Mouse (Mus musculus): ENCODE results near the gene Lsm10. TPM values are rescaled to one million over a fixed set of nuclear protein-coding genes. Genes with fewer than 3 reads are reported as not detected.

Gene Lsm10
- total and polyA plus RNA-seq, 3 experiments: 12.6 to 39.3 (median 37.9) TPM

DNA sequence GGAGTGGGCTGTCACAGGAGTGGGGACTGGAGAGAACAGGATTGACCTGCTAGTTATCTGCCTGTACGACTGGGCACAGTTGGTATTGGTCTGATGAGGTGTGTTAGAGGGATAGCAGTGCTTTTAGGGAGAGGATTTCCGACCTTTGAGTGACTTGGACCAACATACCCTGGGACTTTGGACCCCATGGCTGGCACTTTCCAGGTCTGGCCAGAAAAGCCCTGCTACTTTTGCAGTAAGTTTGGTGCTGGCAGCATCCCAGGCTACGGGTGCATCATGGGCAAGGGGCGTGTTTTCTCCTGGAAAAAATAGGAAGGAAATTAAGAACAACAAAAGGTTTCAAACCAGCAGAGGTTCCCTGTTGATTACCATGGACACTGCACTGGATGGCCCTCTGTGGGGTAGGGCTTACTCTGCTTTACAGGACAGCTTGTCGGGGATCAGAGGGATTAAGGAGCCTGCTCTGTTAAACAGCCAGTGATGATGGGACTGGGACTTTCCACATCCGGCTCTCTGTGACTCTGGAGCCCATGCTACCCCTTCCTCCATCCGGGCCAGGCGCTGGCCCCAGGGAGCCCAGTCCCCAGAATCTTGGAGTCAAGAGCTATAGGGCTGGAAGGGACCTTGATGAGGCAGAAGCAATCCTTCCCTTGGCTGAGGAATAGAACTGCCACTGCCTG is 11.8 kb downstream of the Lsm10 start:
- H3K4me3 ChIP-seq (ENCODE audit: low read depth, low read length): no peak overlapping the region
- H3K36me3 ChIP-seq (replicated peaks): peaks cover 56% of the 10 kb centered on the region
- H3K4me1 ChIP-seq (ENCODE audit: insufficient read depth, low read depth, low read length): peaks cover 54% of the 10 kb centered on the region
- TF ChIP-seq GATA2 (IDR thresholded peaks at IDR 0.05; ENCODE audit: borderline replicate concordance, low read depth, low read length) (no peak), CTCF (IDR thresholded peaks at IDR 0.05; ENCODE audit: low read depth, low read length) (no peak), TAL1 (conservative IDR thresholded peaks at IDR 0.05; ENCODE audit: low read depth, low read length) (no peak), GATA1 (IDR thresholded peaks at IDR 0.05; ENCODE audit: borderline replicate concordance, low read length) (no peak), POLR2AphosphoS5 (IDR thresholded peaks at IDR 0.05; ENCODE audit: insufficient replicate concordance, low read depth, low read length) (no peak)
- no peak for ATAC-seq (ENCODE audit: extremely low read depth, insufficient number of reproducible peaks, low FRiP score, poor library complexity, severe bottlenecking)
- no peak for DNase-seq (ENCODE audit: low spot score)
- no peaks in the 10 kb centered on the region for H3K9me3 ChIP-seq (replicated peaks)
- no peaks in the 10 kb centered on the region for H3K27me3 ChIP-seq (ENCODE audit: insufficient read depth, low read length)

DNA sequence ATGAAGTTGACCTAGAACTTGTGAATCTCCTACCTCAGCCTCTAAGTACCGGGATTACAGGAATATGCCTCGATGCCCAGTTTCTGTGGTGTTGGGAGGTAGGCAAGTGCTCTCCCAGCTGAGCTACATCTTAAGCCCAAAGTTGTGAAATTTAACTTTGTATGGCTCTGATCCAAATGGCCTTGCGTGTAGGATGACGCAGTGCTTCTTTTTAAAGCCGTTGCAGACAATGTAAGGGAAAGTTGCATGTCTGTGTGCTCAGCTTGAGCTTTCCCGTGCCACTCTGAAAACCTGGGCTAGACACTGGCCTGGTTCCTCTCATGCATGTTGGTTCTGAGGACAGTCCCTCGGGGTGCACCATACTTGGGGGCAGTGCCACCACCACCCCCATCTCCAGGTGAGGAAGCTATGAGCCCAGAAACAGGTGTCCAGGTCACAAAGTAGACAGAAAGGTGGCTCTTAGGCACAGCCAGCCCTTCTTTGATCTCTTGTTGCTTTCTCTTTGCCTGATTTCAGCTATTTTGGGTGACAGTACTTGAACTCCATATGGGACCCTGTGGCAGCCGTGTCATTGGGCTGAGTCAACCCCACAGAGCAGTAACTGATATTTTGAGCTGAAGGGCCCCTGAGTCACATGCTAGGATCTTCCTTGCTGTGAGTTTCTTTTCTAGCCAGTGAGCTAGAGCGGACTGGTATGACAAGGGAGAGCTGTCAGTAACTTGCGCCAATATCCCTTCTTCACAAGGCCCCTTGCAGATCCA is 13.4 kb downstream of the Lsm10 start:
- Histone ChIP-seq H3K4me1 (ENCODE audit: insufficient read depth, low read depth, low read length) (peaks cover 44% of the 10 kb centered on the region), H3K36me3 (replicated peaks) (peaks cover 69% of the 10 kb centered on the region), H3K27me3 (ENCODE audit: insufficient read depth, low read length) (no peaks in the 10 kb centered on the region), H3K9me3 (replicated peaks) (no peaks in the 10 kb centered on the region), H3K4me3 (ENCODE audit: low read depth, low read length) (no peak overlapping the region; the same call in 1 of the 2 replicates)
- TF ChIP-seq POLR2AphosphoS5 (IDR thresholded peaks at IDR 0.05; ENCODE audit: insufficient replicate concordance, low read depth, low read length) (no peak), GATA1 (IDR thresholded peaks at IDR 0.05; ENCODE audit: borderline replicate concordance, low read length) (no peak), TAL1 (conservative IDR thresholded peaks at IDR 0.05; ENCODE audit: low read depth, low read length) (no peak), GATA2 (IDR thresholded peaks at IDR 0.05; ENCODE audit: borderline replicate concordance, low read depth, low read length) (no peak), CTCF (IDR thresholded peaks at IDR 0.05; ENCODE audit: low read depth, low read length) (no peak)
- DNase-seq (ENCODE audit: low spot score) (no peak), ATAC-seq (ENCODE audit: extremely low read depth, insufficient number of reproducible peaks, low FRiP score, poor library complexity, severe bottlenecking) (peak; percentile 51)

DNA sequence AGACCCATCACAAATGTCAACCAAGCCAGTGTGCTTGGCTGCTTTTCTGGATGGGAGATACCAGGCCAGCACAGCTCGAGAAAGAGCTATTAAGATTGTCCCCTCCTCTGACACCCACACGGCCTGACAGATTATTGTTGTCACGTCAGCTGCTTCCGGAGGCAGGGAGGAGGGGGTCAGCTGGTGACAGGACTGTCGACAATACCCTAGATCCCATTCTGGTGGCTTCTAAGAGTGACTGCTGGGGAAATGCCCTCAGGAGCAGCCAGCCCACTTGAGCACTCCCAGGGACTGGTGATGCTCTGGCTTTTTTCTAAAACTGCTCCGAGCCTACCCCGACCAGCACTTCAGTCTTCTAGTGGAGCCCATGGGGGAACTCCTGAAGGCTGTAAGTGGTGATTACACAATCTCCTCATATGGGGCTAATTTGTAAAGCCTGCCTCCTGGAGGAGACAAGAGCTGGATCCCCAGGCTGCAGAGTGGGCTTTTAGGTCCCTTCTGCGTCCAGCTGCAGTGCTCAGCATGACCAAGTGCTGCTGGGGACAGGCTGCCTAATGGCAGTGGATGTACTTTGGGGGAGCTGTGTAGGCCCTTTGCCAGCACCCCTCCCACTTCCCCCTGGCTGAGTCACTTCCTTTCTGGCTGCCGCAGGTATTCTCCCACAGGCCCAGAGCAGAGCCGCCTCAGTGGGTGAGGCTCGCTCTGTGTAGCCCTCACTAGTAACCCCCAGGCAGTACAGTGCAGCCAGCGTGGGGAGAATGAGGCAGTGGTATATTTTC is 14.1 kb downstream of the Lsm10 start:
- TF ChIP-seq CTCF (IDR thresholded peaks at IDR 0.05; ENCODE audit: low read depth, low read length) (no peak), GATA2 (IDR thresholded peaks at IDR 0.05; ENCODE audit: borderline replicate concordance, low read depth, low read length) (no peak), GATA1 (IDR thresholded peaks at IDR 0.05; ENCODE audit: borderline replicate concordance, low read length) (no peak), POLR2AphosphoS5 (IDR thresholded peaks at IDR 0.05; ENCODE audit: insufficient replicate concordance, low read depth, low read length) (no peak), TAL1 (conservative IDR thresholded peaks at IDR 0.05; ENCODE audit: low read depth, low read length) (no peak)
- Histone ChIP-seq H3K27me3 (ENCODE audit: insufficient read depth, low read length) (no peaks in the 10 kb centered on the region), H3K9me3 (replicated peaks) (no peaks in the 10 kb centered on the region), H3K36me3 (replicated peaks) (peaks cover 77% of the 10 kb centered on the region), H3K4me1 (ENCODE audit: insufficient read depth, low read depth, low read length) (peaks cover 37% of the 10 kb centered on the region), H3K4me3 (ENCODE audit: low read depth, low read length) (peak overlapping the region; percentile 45; the same call in 1 of the 2 replicates)
- DNase-seq (ENCODE audit: low spot score): peak; percentile 62
- ATAC-seq (ENCODE audit: extremely low read depth, insufficient number of reproducible peaks, low FRiP score, poor library complexity, severe bottlenecking): peak; percentile 86

DNA sequence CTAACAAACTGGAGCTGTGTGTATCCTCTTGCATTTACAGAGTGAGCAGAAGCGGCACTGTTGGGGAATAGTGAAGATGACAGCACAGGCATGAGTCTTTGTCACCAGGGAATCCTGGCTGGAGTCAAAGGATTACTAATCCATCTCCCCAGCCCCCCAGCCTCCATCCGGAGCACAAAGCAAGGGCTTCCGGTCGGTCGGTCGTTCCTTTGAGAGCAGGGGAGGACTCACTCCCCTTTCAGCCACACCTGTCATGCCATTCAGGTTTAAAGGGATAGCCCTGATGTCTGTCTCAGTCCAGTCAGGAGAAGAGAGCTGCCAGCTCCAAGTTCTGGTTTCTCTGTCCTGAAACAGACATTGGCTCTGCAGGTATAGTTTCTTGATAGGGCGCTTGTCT is 14.7 kb downstream of the Lsm10 start:
- TF ChIP-seq TAL1 (conservative IDR thresholded peaks at IDR 0.05; ENCODE audit: low read depth, low read length): no peak
- TF ChIP-seq CTCF (IDR thresholded peaks at IDR 0.05; ENCODE audit: low read depth, low read length): no peak
- no peak for TF ChIP-seq POLR2AphosphoS5 (IDR thresholded peaks at IDR 0.05; ENCODE audit: insufficient replicate concordance, low read depth, low read length)
- H3K4me1 ChIP-seq (ENCODE audit: insufficient read depth, low read depth, low read length): peaks cover 33% of the 10 kb centered on the region
- no peaks in the 10 kb centered on the region for H3K27me3 ChIP-seq (ENCODE audit: insufficient read depth, low read length)
- ATAC-seq (ENCODE audit: extremely low read depth, insufficient number of reproducible peaks, low FRiP score, poor library complexity, severe bottlenecking) (no peak), DNase-seq (ENCODE audit: low spot score) (no peak)
- H3K36me3 ChIP-seq (replicated peaks): peaks cover 77% of the 10 kb centered on the region
- peak overlapping the region; percentile 45; the same call in 1 of the 2 replicates for H3K4me3 ChIP-seq (ENCODE audit: low read depth, low read length)
- H3K9me3 ChIP-seq (replicated peaks): no peaks in the 10 kb centered on the region

DNA sequence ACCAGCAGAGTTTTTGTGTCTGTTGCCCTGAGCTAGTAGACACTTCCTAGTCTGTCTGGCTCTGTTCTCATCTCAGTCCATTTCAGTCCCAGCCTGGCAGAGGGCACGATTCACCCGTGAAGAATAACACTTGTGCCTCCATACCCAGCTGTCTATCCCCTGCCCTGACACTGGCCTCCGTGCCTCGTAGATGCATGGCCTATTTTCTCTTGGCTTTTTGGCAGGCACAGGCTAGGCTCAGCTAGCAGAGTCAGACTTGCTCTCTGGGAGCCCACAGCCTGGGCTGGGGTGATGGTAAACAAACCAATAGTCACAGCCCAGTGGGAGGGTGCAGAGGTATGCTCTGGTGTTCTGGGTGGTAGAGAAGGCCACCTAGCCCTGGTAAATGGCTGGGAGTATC is 16.8 kb downstream of the Lsm10 start:
- peaks cover 74% of the 10 kb centered on the region for H3K36me3 ChIP-seq (replicated peaks)
- ATAC-seq (ENCODE audit: extremely low read depth, insufficient number of reproducible peaks, low FRiP score, poor library complexity, severe bottlenecking): no peak
- peaks cover 26% of the 10 kb centered on the region for H3K4me1 ChIP-seq (ENCODE audit: insufficient read depth, low read depth, low read length)
- no peak overlapping the region for H3K4me3 ChIP-seq (ENCODE audit: low read depth, low read length)
- TF ChIP-seq TAL1 (conservative IDR thresholded peaks at IDR 0.05; ENCODE audit: low read depth, low read length) (no peak), GATA2 (IDR thresholded peaks at IDR 0.05; ENCODE audit: borderline replicate concordance, low read depth, low read length) (no peak), POLR2AphosphoS5 (IDR thresholded peaks at IDR 0.05; ENCODE audit: insufficient replicate concordance, low read depth, low read length) (no peak)
- DNase-seq (ENCODE audit: low spot score): no peak
- no peaks in the 10 kb centered on the region for H3K27me3 ChIP-seq (ENCODE audit: insufficient read depth, low read length)
- H3K9me3 ChIP-seq (replicated peaks): no peaks in the 10 kb centered on the region

DNA sequence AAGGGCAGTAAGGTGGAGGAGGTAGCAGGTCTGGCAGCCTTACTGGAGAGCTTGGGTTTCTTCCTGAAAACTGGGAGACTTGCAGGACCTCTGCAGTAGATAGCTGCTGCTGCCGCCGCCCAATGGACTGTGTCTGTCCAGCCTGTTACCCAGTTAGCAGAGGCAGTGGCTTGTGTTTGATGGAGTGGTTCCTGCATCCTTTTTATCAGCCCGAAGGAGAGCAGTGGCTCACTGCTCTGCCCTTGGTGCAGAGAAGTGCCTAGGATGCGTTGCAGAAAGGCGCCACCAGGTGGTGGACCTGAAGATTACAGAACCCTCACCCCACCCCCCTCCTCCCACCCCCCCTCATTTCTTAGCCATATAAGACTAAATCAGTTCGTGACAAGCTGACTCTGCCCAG is 17.5 kb downstream of the Lsm10 start:
- peak; percentile 12 for DNase-seq (ENCODE audit: low spot score)
- no peak for ATAC-seq (ENCODE audit: extremely low read depth, insufficient number of reproducible peaks, low FRiP score, poor library complexity, severe bottlenecking)
- H3K4me3 ChIP-seq (ENCODE audit: low read depth, low read length): no peak overlapping the region
- H3K27me3 ChIP-seq (ENCODE audit: insufficient read depth, low read length): no peaks in the 10 kb centered on the region
- H3K4me1 ChIP-seq (ENCODE audit: insufficient read depth, low read depth, low read length): peaks cover 23% of the 10 kb centered on the region
- TF ChIP-seq GATA1 (IDR thresholded peaks at IDR 0.05; ENCODE audit: borderline replicate concordance, low read length) (no peak), POLR2AphosphoS5 (IDR thresholded peaks at IDR 0.05; ENCODE audit: insufficient replicate concordance, low read depth, low read length) (no peak), GATA2 (IDR thresholded peaks at IDR 0.05; ENCODE audit: borderline replicate concordance, low read depth, low read length) (no peak), CTCF (IDR thresholded peaks at IDR 0.05; ENCODE audit: low read depth, low read length) (no peak), TAL1 (conservative IDR thresholded peaks at IDR 0.05; ENCODE audit: low read depth, low read length) (no peak)
- H3K9me3 ChIP-seq (replicated peaks): no peaks in the 10 kb centered on the region
- H3K36me3 ChIP-seq (replicated peaks): peaks cover 74% of the 10 kb centered on the region
